Mouse (Mus musculus) fibroblast of lung, adult 2 months (primary cell): ENCODE measurements at regions not wholly inside any gene's neighbourhood (a gene's known extent, or its start where the extent isn't known, plus 50 kb on each side); places are given as distances from the start of the nearest gene placed in this dataset.

Source experiments
- DNase-seq: peaks from one replicate; pipeline ENCODE4 v3.0.0-alpha.2; 2011; ENCODE audit warnings: low read depth

DNA sequence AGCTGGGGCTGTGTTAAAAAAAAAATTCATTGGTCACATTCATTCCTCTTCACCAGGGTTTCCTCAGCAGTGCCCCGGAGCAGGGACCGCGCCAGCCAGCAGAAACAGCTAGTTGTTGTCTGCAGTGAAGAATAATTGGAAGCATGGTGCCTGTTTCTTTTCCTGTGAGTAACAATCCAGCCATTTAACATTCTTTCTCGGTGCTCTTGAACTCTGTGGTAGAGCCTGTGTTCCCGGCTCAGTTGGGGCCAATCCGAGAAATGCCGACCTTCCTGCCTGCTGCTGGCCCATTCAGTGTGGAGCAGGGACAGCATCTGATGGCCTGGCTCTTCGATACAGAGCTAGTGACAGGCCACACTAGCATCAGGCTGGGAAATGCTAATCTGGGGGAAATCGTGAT lies 120.7 kb upstream of the Mkln1 start:
- peak; percentile 47 for DNase-seq

DNA sequence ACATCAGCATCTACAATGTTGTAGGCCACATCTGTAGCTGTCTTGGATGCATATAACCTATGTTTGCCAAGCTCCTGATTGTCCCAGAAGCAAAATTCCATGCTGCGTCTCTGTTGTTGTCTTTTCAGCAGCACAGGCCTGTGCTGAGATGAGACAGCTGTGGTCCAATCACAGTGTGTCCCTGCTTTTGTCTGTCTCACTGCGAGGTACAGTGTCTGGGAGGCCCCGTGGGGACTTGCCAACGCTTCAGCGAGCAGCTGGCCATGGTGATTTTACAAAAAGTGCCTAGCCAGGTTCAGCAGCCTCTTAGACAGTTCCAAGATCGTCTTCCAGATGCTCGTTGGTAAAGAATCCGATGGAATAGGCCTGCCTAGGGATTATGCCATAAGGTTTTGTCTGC lies 114.6 kb upstream of the Mkln1 start:
- no peak for DNase-seq

DNA sequence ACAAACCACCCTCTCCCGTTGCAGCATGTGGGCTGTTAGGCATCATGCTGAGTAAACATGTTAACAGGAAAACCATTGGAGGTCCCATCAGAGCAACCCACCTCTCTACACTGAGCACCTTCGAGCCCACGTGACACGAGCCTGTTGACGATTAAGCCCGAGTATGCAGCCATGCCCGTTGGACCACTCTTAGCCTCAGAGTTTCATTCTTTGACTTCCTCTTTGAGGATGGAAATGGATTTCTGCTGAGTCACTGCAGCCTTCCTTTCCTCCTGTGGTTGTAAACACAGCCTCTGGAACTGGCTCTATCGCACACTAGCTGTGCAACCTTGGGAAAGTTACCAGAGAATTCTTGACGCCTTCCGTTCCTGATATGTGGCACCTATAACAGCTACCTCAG lies 114.1 kb upstream of the Mkln1 start:
- DNase-seq: no peak

DNA sequence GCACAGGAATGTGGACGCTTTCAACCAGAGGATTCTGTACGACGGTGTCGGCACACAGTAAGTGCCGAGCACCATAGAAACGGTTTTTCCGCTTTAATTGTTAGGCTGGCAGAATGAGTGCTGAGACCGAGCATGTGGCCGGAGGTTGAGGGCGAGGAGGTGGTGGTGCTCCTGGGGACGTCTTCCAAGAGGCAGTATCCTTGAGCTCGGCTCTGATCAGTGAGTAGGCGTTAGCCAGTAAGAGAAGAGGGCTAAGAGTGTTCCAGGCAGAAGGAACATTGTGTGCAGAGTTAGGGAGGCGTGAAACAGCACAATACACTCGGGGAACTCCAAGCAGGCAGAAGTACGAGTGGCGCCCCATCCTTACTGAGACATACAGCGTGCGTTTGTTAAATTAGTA lies 113.5 kb upstream of the Mkln1 start:
- DNase-seq: no peak

DNA sequence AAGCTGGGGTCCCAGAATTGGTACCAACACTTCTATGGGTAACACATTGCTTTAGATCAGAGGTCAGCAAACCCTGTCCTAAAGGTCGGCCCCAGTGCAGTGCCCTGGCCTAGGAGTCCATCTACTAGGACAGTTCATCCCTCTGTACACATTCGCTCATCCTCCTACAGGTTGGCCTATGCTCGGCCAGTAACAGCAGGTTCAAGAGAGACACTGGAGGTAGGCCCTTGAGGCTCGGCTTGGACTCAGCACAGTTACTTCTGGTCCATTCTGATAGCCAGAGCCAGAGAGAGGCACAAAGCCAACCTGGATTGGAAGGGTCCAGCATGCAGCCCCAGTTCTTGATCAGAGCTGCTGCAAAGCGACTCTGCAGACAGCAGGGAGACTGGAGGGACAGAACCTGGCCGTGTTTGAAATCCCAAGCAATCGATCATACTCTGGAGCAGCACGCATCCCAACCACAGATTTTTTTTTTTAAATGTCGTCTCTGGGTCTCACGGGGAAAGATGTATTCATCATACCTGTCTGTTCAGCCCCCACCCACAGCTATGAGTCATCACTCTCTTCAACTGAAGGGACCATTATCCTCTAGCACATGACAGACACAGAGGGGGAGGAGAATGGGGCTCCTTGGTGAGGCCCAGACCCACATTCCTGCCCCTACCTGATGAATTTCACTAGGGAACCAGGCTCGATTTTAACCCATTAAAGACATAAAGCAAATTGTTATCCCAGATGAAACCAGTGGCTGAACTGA lies 112.4 kb upstream of the Mkln1 start:
- no peak for DNase-seq

DNA sequence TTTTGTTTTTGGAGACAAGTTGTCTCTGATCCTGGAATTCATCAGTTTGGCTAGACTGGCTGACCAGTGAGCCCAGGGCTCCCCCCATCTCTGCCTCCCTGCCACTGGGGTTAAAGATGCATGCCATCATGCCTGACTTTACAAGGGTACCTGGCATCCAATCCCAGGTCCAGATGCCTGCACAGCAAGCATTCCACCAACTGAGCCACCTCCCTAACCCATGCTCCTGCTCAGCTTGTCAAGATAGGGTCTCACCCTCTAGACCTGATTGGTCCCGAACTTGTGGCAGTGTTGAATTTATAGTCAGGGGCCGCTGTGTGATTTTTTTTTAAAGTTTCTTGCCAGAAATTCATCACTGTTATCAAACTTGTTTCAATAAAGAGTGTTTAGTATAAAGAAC lies 111.4 kb upstream of the Mkln1 start:
- no peak for DNase-seq

DNA sequence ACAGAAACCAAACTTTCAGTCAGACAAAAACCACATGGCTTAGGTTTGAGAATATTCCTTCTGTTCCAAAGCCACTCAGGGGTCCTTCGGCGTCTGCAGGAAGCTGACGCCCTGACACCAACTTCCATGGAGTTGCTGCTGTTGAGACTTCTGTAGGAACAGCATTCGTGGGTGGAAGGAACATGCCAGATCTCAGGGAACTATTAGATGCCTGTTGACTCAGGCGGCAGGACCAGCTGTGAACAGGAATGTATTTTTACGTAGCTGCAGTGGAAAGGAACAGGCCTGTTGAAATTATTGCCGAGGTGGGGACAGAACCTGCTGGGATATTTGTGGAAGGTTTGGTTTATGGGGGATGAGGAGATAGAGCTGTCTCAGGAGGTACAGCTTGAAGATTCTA lies 110.8 kb upstream of the Mkln1 start:
- no peak for DNase-seq

DNA sequence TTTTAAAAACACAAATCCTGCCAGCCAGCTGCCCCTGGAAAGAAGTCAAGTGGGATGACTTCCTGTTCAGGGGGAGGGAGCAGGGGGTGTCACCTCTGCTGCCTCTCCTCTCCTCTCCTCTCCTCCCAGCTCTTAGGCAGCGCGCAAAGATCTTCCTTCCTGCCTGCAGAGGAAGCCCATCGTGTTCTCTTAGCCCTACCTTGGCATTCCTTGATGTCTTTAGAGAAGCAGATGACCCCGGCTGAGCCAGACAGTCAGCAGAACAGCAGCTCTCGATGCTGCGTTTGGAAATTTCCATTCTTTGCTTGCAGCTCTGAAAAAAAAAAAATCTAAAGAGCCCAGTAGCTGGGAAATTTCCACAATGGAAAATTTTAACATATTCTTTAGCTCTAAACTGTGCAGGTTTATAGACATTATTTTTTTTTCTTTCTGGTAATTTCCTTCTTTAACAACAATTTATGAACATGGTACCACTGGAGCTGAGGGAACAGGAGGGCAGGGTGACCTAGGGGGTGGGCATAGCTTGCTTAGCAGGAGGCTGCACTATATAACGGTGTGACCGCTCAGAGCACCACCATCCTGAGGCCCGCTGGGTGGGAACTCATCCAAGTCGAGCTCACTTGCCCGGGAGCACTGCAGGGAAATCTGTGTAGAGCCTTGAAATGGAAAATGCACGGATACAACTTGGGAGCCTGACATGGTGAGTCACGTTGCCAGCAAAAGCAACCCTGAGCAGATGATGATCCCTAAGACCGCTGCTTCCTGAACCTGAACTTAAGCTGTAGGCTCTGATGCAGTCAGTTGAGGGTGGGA lies 109.9 kb upstream of the Mkln1 start:
- DNase-seq: peak; percentile 46

DNA sequence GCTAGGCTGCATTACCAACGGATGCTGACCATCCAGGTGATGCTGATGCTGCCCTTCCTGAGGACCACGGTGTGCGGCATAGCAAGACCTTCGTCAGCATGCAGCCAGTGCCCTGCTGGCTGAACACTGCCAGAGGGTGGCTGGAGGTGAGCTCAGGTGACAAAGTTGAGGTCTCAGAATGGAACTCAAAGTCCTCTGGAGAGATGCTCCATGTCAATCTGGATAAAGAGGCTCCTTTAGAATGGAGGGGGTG lies 109.4 kb upstream of the Mkln1 start:
- no peak for DNase-seq

DNA sequence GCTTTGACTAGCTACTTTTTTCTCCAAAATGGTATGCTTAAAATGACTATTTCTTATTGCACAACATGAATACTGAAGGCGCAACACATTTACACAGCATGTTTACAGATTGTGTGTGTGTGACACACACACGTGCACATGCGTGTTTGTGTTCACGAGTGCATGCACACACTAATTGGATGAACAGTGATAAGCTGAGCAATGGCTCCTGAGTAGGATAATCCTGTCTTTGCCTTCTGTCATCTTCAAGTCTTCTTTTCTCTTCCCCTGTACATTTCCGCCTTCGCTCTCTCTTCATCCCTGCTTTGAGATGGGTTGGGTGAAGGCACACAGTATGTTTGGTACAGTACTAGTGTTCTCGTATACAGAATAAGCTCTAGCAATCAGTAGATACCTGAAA lies 106.5 kb upstream of the Mkln1 start:
- DNase-seq: no peak

DNA sequence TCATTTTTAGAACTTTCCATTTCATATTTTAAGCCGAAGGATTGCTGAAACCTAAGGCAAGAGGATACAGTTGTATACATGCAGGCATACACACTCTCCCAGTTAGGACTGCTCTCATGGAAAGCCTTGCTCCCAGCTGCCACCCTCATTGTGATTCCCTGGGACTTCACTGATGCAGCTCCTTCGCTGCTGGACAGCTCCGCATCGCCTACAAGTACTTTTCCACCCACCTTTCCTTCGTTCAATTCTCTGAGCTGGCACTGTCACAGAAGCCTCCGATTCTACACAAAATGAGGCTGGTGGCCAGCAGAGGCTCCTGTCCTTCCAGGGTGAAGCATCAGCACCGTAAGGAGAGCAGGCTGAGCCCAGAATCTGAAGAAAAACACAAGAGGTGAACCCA lies 105.5 kb upstream of the Mkln1 start:
- DNase-seq: no peak

DNA sequence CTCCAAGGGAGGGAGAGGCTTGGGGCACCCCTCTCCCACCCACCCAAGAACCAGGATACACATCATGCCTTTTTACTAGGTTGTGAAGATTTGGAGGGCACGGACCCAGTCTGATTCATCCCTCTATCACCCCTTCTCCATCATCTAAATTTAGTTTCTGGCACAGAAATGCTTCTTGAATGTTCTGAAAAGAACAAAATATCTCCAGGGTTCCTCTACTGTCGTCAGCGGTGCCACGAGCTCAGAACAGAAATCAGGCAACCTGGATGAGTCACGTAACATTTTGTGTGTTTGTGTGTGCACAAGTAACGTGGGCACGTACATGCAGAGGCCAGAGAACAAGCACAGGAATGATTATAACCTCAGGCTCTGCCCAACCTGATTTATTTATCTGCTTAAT lies 99.1 kb upstream of the Mkln1 start:
- DNase-seq: no peak

DNA sequence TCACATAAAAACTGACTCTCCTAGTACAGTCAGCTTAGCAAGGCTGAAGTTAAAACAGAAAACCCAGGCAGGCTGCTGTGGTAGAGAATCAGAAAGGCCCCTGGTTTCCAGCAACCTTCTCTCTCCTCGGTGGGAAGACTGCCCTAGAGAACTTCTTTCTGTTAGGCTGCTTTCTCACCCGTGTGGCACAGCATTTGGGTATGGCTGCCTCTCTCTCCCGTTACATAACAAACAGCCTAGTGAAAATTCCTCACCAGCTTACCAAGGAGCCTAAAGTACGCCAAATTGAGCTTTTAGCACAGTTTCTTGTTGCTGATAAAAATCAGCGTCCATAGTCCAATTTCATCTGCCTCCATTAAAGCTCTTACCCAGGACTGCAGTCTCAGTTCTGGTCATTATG lies 92.8 kb upstream of the Mkln1 start:
- no peak for DNase-seq

DNA sequence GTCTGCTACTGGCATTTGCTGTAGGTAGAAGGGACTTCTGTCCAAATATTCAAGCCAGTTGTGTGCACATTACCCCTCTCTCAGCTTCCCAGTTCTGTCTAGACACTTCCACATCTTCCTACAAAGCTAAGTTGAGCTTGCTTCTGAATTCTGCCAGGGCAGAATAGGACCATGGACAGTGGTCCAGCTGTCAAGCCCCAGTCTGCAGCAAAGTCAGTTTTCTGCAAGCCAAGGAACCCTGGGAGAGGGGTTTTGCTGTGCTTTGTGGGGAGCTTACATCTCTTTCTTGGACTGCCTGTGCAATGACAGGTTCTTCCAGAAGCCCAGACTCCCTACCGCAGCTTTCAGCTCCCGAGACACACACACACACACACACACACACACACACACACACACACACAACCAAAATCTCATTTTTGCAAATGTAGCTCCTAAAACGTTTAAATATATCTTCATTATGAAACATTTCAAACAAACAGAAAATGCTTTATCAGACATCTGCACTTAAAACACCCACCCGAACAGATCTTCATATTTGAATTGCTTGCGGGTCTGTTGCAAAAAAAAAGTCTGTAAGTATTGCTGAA lies 91.4 kb upstream of the Mkln1 start:
- DNase-seq: no peak

DNA sequence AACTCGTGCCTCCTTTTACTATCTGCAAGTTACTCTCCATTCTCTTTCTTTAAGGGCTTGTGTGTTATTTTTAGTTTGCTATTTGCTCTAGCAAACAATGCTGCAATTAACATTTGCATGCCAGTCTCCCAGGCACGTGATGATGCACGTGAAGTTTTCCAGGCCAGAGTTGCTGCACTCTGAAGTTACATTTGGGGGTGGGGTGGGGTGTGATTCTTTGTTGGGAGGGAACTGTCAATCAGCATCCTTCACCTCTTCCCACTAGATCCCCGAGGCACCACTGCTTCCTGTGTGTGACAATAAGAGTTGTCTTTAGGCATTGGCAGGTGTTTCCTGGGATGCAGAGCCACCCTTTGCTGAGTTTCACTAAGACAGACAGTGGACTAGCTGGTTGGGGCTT lies 90.6 kb upstream of the Mkln1 start:
- no peak for DNase-seq

DNA sequence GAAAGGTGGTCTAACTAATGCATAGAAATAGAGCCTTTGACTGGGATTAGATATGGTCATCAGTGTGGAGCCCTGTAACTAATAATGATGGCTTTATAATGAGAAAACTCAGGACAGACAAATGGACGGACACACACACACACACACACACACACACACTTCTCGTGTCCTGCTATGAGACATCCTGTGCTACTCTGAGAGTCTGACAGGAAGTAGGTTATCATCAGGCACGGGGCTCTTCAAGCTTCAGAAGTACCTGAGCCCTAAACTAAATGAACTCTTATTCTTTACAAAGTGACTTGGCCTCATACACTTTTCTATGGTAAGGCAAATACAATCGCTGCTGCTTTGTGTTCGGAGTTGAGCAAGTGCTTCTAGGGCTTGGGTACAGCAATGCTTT lies 87.9 kb upstream of the Mkln1 start:
- no peak for DNase-seq

DNA sequence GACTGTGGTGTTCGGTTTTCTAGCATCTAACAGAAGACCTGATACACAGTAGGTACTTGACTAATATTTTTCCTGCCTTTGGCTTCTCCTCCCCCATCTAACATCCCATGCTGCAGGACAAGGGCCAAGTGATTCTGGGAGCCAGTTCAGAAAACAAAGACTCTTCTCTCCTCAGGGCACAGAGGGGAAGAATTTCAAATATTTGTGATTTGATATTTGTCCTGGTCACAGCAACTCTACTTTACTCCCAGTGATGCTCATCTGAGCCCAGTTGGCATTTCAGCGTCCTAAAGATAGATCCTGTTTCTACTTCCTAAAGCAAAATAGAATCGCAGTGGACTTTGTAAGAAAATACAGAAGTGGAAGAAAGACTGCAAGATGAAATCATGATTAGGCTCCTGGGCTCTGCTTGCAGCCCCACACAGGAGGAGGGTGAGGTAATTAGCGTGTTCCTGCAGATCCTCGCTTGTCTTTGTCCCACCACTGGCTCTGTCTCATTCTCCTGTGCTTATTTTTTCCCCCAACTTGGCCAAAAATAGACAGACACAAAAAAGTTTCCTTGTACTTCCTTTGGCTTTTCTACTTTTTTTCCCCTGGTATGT lies 84.6 kb upstream of the Mkln1 start:
- no peak for DNase-seq

DNA sequence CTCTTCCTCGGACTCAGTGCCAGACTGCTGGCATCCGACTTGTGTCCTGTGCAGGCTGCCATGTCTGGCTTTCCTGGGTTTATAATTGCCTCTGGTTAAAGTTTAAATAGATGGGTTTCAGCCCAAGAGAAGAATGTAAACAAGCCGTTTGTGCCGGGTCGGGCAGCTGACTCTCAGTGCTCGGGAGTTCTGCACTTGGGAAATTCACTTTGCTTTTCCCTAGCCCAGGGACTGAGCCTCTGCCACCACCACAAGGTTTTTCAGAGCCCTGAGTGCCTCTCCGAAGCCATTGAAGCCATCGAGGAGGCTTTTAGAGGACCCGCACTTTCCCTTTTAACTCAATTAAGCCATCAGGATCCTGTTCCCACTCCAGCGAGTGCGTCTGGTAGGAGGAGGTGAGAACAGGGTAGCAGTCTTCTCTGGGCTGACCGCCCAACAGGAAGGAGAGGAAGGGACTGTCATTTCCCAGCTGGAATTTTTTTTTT lies 80.8 kb upstream of the Mkln1 start:
- peak; percentile 43 for DNase-seq

DNA sequence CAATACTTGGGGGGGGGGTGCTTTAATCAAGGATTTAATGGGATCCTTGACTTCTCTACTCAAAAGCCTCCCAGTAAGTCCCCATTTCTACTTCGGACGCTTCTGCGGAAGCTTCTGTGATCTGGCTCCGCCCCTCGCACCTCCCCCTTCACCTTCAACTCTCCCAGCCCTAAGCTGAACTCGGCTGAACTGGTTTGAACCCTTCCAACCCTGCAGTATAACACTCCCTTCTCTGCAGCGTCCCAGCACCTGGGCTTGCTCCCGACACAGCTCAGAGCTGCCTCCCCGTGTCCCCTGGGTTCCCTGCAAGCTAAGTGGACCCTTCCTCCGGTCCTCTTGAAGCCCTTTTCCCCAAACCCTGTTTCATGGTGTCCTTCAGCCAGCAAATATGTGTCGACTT lies 80.0 kb upstream of the Mkln1 start:
- DNase-seq: no peak

DNA sequence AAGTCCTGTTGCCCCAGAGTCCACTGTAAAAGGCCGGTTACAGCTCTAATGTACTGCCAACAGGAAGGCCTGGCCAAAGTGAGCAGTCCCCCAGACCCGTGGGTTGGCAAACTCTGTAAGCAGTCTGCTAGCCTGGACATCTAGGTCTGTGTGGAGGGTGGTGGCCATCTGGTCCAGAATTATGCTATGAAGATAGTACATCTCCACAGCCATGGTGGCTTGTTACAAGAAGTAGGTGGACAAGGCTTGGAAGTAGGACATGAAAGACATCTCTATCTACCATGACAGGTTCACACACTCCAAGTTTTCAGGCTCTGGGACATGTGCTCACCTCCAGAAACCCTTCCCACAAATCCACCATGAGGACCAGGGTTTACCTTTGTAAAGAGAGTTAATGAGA lies 79.1 kb upstream of the Mkln1 start:
- no peak for DNase-seq

DNA sequence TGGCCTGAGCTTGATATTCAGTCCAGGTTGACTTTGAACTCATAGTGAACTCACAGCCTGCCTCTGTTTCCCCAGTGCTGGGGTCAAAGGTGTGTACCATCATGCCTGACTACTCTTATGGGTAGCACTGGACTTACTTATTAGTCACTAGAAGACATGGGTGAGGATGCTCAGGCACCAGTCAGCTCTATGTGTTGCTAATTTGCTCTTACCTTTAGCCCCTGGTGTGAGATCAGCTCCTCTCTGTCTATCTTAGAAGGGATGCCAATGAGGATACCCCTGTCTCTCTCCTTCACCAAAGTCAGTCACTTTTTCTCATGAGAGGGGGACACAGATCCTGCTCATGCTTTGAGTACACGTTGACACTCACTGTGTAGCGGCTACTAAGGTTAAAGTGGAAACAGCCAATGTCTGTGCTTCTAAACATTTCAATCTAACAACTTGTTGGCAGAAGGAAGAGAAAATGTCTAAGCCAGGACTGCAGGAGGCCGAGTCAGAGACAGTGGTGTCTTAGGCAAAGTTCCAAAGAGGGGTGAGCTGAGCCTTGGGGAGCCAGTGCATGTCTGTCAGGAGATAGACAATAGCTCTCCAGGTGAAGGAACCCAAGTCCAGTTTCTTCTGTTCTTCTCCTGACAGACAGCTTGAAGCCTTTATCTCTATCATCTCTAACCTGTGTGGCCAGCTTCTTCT lies 78.2 kb upstream of the Mkln1 start:
- no peak for DNase-seq

DNA sequence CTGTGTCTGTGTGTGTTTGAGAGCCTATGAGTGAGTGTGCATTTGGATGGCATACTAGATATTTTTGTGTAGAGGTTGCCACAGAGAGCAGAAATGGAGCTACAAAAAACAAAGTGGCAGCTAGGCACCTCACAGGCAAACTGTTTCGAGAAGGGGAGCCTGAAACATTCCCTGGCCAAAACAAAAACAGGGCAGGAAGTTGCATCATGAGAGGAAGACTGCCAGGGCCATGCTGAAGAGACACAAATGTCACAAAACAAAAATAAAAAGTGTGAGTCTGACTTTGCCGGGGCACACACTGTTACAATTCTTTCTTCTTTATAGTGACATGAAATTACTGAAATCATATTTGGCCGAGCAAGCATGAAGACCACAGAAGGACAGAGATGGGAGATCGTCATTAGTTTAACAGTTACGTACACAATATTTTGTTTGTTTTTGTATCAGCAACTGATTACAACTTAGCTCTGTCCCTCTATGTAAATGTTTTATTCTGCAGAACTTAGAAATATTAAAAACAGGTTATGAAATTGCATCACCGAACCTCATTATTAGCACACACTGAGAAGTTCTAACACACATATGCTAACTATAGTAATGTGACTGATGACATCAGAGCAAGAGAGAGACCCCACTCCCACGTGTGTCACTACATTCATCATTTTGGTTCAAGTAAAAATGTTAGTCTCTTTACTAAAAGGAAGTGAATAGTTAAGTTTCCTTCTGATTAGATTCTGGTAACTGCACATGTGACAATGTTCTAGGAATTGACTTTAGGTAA lies 77.3 kb upstream of the Mkln1 start:
- no peak for DNase-seq
